Mouse (Mus musculus): ENCODE measurements around the gene Tedc2. TPM values are rescaled to one million over a fixed set of nuclear protein-coding genes. Genes with fewer than 3 reads are reported as not detected.

The Tedc2 gene
- polyA plus RNA-seq, 1 experiment from 2014 or later: 13.4 TPM

- H3K4me3 ChIP-seq (ENCODE audit: low read length): peak overlapping the region; percentile 61
- under 1% methylated on average over 39 of the region's 41 CpGs for WGBS
- ATAC-seq (ENCODE audit: low FRiP score, low TSS enrichment): peak; percentile 63
Observed at GRCm38 (mm10) chr17:24168590-24169277, 51.9 kb downstream of the Tedc2 start.

GRCm38 (mm10) chr17:24167891-24168505, 52.7 kb downstream of the Tedc2 start:
- peak overlapping the region; percentile 61 for H3K4me3 ChIP-seq (ENCODE audit: low read length)
- no peaks in the 10 kb centered on the region for H3K27me3 ChIP-seq (ENCODE audit: control insufficient read depth, insufficient read depth, low read length)
- no peaks in the 10 kb centered on the region for H3K9me3 ChIP-seq (ENCODE audit: control insufficient read depth, low read length)
- peaks cover 25% of the 10 kb centered on the region for H3K36me3 ChIP-seq (ENCODE audit: control insufficient read depth, insufficient read depth, low read length)
- peaks cover 15% of the 10 kb centered on the region for H3K4me1 ChIP-seq (ENCODE audit: control insufficient read depth, insufficient read depth, low read length)
- H3K4me2 ChIP-seq (replicated peaks; ENCODE audit: low read depth, low read length): peak overlapping the region; percentile 82
- ATAC-seq (ENCODE audit: low FRiP score, low TSS enrichment): no peak
- 52% methylated on average over 7 of the region's 7 CpGs for WGBS
- H3K27ac ChIP-seq (ENCODE audit: low read depth, low read length): no peak overlapping the region
- peak overlapping the region; percentile 85 for H3K9ac ChIP-seq (ENCODE audit: low read depth, low read length)

More at GRCm38 (mm10) chr17:24168590-24169277, 51.9 kb downstream of the Tedc2 start:
- peaks cover 15% of the 10 kb centered on the region for H3K4me1 ChIP-seq (ENCODE audit: control insufficient read depth, insufficient read depth, low read length)
- H3K9me3 ChIP-seq (ENCODE audit: control insufficient read depth, low read length): no peaks in the 10 kb centered on the region
- H3K9ac ChIP-seq (ENCODE audit: low read depth, low read length): peak overlapping the region; percentile 85
- peak overlapping the region; percentile 97 for H3K27ac ChIP-seq (ENCODE audit: low read depth, low read length)
- peaks cover 25% of the 10 kb centered on the region for H3K36me3 ChIP-seq (ENCODE audit: control insufficient read depth, insufficient read depth, low read length)
- H3K27me3 ChIP-seq (ENCODE audit: control insufficient read depth, insufficient read depth, low read length): no peaks in the 10 kb centered on the region
- peak overlapping the region; percentile 82 for H3K4me2 ChIP-seq (replicated peaks; ENCODE audit: low read depth, low read length)

GRCm38 (mm10) chr17:24167120-24167519, 53.5 kb downstream of the Tedc2 start:
- Histone ChIP-seq H3K27ac (ENCODE audit: low read depth, low read length) (no peak overlapping the region), H3K4me1 (ENCODE audit: control insufficient read depth, insufficient read depth, low read length) (peaks cover 20% of the 10 kb centered on the region), H3K4me2 (replicated peaks; ENCODE audit: low read depth, low read length) (no peak overlapping the region), H3K9me3 (ENCODE audit: control insufficient read depth, low read length) (no peaks in the 10 kb centered on the region), H3K9ac (ENCODE audit: low read depth, low read length) (no peak overlapping the region), H3K36me3 (ENCODE audit: control insufficient read depth, insufficient read depth, low read length) (peaks cover 25% of the 10 kb centered on the region), H3K4me3 (ENCODE audit: low read length) (no peak overlapping the region), H3K27me3 (ENCODE audit: control insufficient read depth, insufficient read depth, low read length) (no peaks in the 10 kb centered on the region)
- WGBS: 88% methylated on average over 6 of the region's 6 CpGs
- no peak for ATAC-seq (ENCODE audit: low FRiP score, low TSS enrichment)

Small RNA genes lying within 50 kb of the gene (microRNA-seq; reads per million reads assigned to microRNA genes)
- gene Mir5134 (2.1 reads per million, percentile 3 among the genes with 10 or more reads in this experiment), gene Mir6965 (not detected)

Other genes with a start within 250 kb of the Tedc2 start
- gene Prss30, start 240.3 kb downstream of the Tedc2 start, polyA plus RNA-seq (2014; fragmentation: Nextera tagmentation; extraction: Ambion mirVana): 0.26 and 0.30 TPM in 2 replicates
- 0.59 and 0.91 TPM in 2 replicates for gene Prss22, start 222.8 kb downstream of the Tedc2 start, polyA plus RNA-seq (2014; fragmentation: Nextera tagmentation; extraction: Ambion mirVana)
- not detected in 2 replicates for gene Prss27, start 182.7 kb downstream of the Tedc2 start, polyA plus RNA-seq (2014; fragmentation: Nextera tagmentation; extraction: Ambion mirVana)
- gene Kctd5, start 147.4 kb downstream of the Tedc2 start, polyA plus RNA-seq (2014; fragmentation: Nextera tagmentation; extraction: Ambion mirVana): 46.2 and 65.1 TPM in 2 replicates
- 29.3 and 44.0 TPM in 2 replicates for gene Pdpk1, start 69.9 kb downstream of the Tedc2 start, polyA plus RNA-seq (2014; fragmentation: Nextera tagmentation; extraction: Ambion mirVana)
- gene Amdhd2, start 57.1 kb downstream of the Tedc2 start, polyA plus RNA-seq (2014; fragmentation: Nextera tagmentation; extraction: Ambion mirVana): 33.0 and 37.5 TPM in 2 replicates
- gene Atp6v0c, start 51.1 kb downstream of the Tedc2 start, polyA plus RNA-seq (2014; fragmentation: Nextera tagmentation; extraction: Ambion mirVana): 528 and 578 TPM in 2 replicates
- 5.0 and 8.2 TPM in 2 replicates for gene Tbc1d24, start 15.3 kb downstream of the Tedc2 start, polyA plus RNA-seq (2014; fragmentation: Nextera tagmentation; extraction: Ambion mirVana)
- gene Ntn3, start 11.3 kb downstream of the Tedc2 start, polyA plus RNA-seq (2014; fragmentation: Nextera tagmentation; extraction: Ambion mirVana): 4.6 and 5.3 TPM in 2 replicates
- gene Ccnf, start 30.6 kb upstream of the Tedc2 start, polyA plus RNA-seq (2014; fragmentation: Nextera tagmentation; extraction: Ambion mirVana): 43.9 and 66.6 TPM in 2 replicates
- not detected in 2 replicates for gene Abca17, start 130.2 kb upstream of the Tedc2 start, polyA plus RNA-seq (2014; fragmentation: Nextera tagmentation; extraction: Ambion mirVana)
- 10.0 and 13.1 TPM in 2 replicates for gene Abca3, start 131.1 kb upstream of the Tedc2 start, polyA plus RNA-seq (2014; fragmentation: Nextera tagmentation; extraction: Ambion mirVana)
- 306 and 312 TPM in 2 replicates for gene Rnps1, start 193.7 kb upstream of the Tedc2 start, polyA plus RNA-seq (2014; fragmentation: Nextera tagmentation; extraction: Ambion mirVana)
- gene Eci1, start 205.8 kb upstream of the Tedc2 start, polyA plus RNA-seq (2014; fragmentation: Nextera tagmentation; extraction: Ambion mirVana): 114 and 120 TPM in 2 replicates
- gene Dnase1l2, start 222.3 kb upstream of the Tedc2 start, polyA plus RNA-seq (2014; fragmentation: Nextera tagmentation; extraction: Ambion mirVana): 2.5 and 2.8 TPM in 2 replicates
- 21.6 and 23.2 TPM in 2 replicates for gene E4f1, start 249.5 kb upstream of the Tedc2 start, polyA plus RNA-seq (2014; fragmentation: Nextera tagmentation; extraction: Ambion mirVana)
- gene Pgp, start 249.5 kb upstream of the Tedc2 start, polyA plus RNA-seq (2014; fragmentation: Nextera tagmentation; extraction: Ambion mirVana): 54.1 and 65.0 TPM in 2 replicates